Mouse (Mus musculus) CH12.LX (cell line): ENCODE measurements at regions not wholly inside any gene's neighbourhood (a gene's known extent, or its start where the extent isn't known, plus 50 kb on each side); places are given as distances from the start of the nearest gene placed in this dataset.

Experiments used
- DNase-seq: peaks from one replicate; pipeline ENCODE4 v3.0.0-alpha.2; 2013; ENCODE audit errors: extremely low read depth
- H3K27ac ChIP-seq: 2 replicates; pipeline ENCODE4 v1.5.1; 2012; ENCODE audit warnings: low read depth, mild to moderate bottlenecking, control low read depth, moderate library complexity; ENCODE audit not compliant: insufficient read depth
- H3K27me3 ChIP-seq: replicated peaks from 2 replicates; pipeline ENCODE3; 2012; ENCODE audit warnings: inconsistent platforms
- H3K36me3 ChIP-seq, 2 experiments: replicated peaks in 1 of 2; 2 replicates each; pipeline versions ENCODE3 to v1.6.1; 2012; ENCODE audit warnings: inconsistent platforms in 1 of 2, low read length in 1 of 2, mild to moderate bottlenecking in 1 of 2, mixed read lengths in 1 of 2, moderate library complexity in 1 of 2; ENCODE audit not compliant: control insufficient read depth in 1 of 2, insufficient read depth in 1 of 2
- H3K4me1 ChIP-seq, 2 experiments: 2 replicates each; pipeline ENCODE4 v1.6.1; 2012; ENCODE audit warnings: inconsistent platforms in 1 of 2, moderate library complexity in 1 of 2; ENCODE audit not compliant: insufficient read depth in 2 of 2, control insufficient read depth in 1 of 2
- H3K4me2 ChIP-seq: 2 replicates; pipeline ENCODE4 v1.6.1; 2012; ENCODE audit warnings: low read depth, mild to moderate bottlenecking, control low read depth; ENCODE audit not compliant: poor library complexity, insufficient read depth, severe bottlenecking
- H3K4me3 ChIP-seq, 3 experiments: fragments of 150-350 bp in 1 of 3; sonication (generic) in 1 of 3; replicated peaks in 1 of 3; 2 replicates each; pipeline versions ENCODE3 to v1.5.1; 2011 to 2012; ENCODE audit warnings: low read depth in 2 of 3, low read length in 2 of 3, mild to moderate bottlenecking in 2 of 3, moderate library complexity in 2 of 3, control low read depth in 1 of 3, improper control_type of control experiment in 1 of 3, inconsistent platforms in 1 of 3, mixed read lengths in 1 of 3; ENCODE audit not compliant: poor library complexity in 1 of 3
- H3K79me2 ChIP-seq: replicated peaks from 2 replicates; pipeline ENCODE4 v1.6.1; 2012; ENCODE audit warnings: mild to moderate bottlenecking, moderate library complexity; ENCODE audit not compliant: control insufficient read depth, poor library complexity, insufficient read depth, severe bottlenecking; ENCODE audit errors: extremely low read depth
- H3K9ac ChIP-seq: 2 replicates; pipeline ENCODE4 v1.6.1; 2012; ENCODE audit warnings: low read depth, mild to moderate bottlenecking, control low read depth, moderate library complexity; ENCODE audit not compliant: insufficient read depth
- H3K9me3 ChIP-seq: replicated peaks from 2 replicates; pipeline ENCODE3; 2012; ENCODE audit warnings: low read length, inconsistent platforms, mixed read lengths
- BHLHE40 ChIP-seq: IDR thresholded peaks from 2 replicates; pipeline ENCODE4 v1.6.1; 2011; ENCODE audit warnings: mild to moderate bottlenecking, low read depth, low read length, improper control_type of control experiment
- CHD2 ChIP-seq: IDR thresholded peaks from 2 replicates; pipeline ENCODE4 v1.6.1; 2011; ENCODE audit warnings: low read length, improper control_type of control experiment
- ELF1 ChIP-seq: IDR thresholded peaks from 2 replicates; pipeline ENCODE4 v1.6.1; 2014; ENCODE audit warnings: low read depth, mild to moderate bottlenecking, inconsistent platforms, low read length, improper control_type of control experiment
- EP300 ChIP-seq: IDR thresholded peaks from 2 replicates; pipeline ENCODE4 v1.6.1; 2011; ENCODE audit warnings: low read length, improper control_type of control experiment
- ETS1 ChIP-seq: conservative IDR thresholded peaks from 2 replicates; pipeline ENCODE4 v1.6.1; 2012; ENCODE audit warnings: low read depth, mild to moderate bottlenecking, inconsistent platforms, low read length, improper control_type of control experiment, moderate library complexity
- GABPA ChIP-seq: IDR thresholded peaks from 2 replicates; pipeline ENCODE4 v1.6.1; 2012; ENCODE audit warnings: low read depth, low read length, improper control_type of control experiment, inconsistent platforms; ENCODE audit not compliant: insufficient replicate concordance
- HCFC1 ChIP-seq: IDR thresholded peaks from 2 replicates; pipeline ENCODE4 v1.6.1; 2012; ENCODE audit warnings: low read depth, mild to moderate bottlenecking, inconsistent platforms, low read length, improper control_type of control experiment
- IRF4 ChIP-seq: IDR thresholded peaks from 2 replicates; pipeline ENCODE4 v1.6.1; 2014; ENCODE audit warnings: low read depth, mild to moderate bottlenecking, inconsistent platforms, low read length, improper control_type of control experiment
- KAT2A ChIP-seq: IDR thresholded peaks from 2 replicates; pipeline ENCODE4 v1.6.1; 2012; ENCODE audit warnings: low read length, improper control_type of control experiment, inconsistent platforms; ENCODE audit not compliant: insufficient replicate concordance
- MXI1 ChIP-seq: IDR thresholded peaks from 2 replicates; pipeline ENCODE4 v1.6.1; 2011; ENCODE audit warnings: mild to moderate bottlenecking, low read depth, low read length, improper control_type of control experiment
- MYC ChIP-seq: IDR thresholded peaks from 2 replicates; pipeline ENCODE4 v1.6.1; 2011; ENCODE audit warnings: low read depth, mild to moderate bottlenecking, improper control_type of control experiment, low read length
- NRF1 ChIP-seq: IDR thresholded peaks from 2 replicates; pipeline ENCODE4 v1.6.1; 2014; ENCODE audit warnings: low read depth, mild to moderate bottlenecking, inconsistent platforms, low read length, improper control_type of control experiment, moderate library complexity
- PAX5 ChIP-seq: IDR thresholded peaks from 2 replicates; pipeline ENCODE4 v1.6.1; 2012; ENCODE audit warnings: low read length, inconsistent platforms, mixed read lengths
- POLR2A ChIP-seq: IDR thresholded peaks from 2 replicates; pipeline ENCODE4 v1.6.1; 2011; ENCODE audit warnings: low read depth, mild to moderate bottlenecking, improper control_type of control experiment, low read length
- POLR2AphosphoS2 ChIP-seq: IDR thresholded peaks from 2 replicates; pipeline ENCODE4 v1.6.1; 2011; ENCODE audit warnings: low read depth, low read length, improper control_type of control experiment
- RAD21 ChIP-seq: IDR thresholded peaks from 2 replicates; pipeline ENCODE4 v1.6.1; 2011; ENCODE audit warnings: low read depth, mild to moderate bottlenecking, low read length, improper control_type of control experiment, moderate library complexity
- RCOR1 ChIP-seq: conservative IDR thresholded peaks from 2 replicates; pipeline ENCODE4 v1.6.1; 2012; ENCODE audit warnings: low read depth, mild to moderate bottlenecking, inconsistent platforms, low read length, improper control_type of control experiment
- SIN3A ChIP-seq: IDR thresholded peaks from 2 replicates; pipeline ENCODE4 v1.6.1; 2012; ENCODE audit warnings: low read length, improper control_type of control experiment, inconsistent platforms
- SMC3 ChIP-seq: IDR thresholded peaks from 2 replicates; pipeline ENCODE4 v1.6.1; 2011; ENCODE audit warnings: low read depth, low read length, improper control_type of control experiment
- TBP ChIP-seq: conservative IDR thresholded peaks from 2 replicates; pipeline ENCODE4 v1.6.1; 2011; ENCODE audit warnings: low read depth, low read length, improper control_type of control experiment
- UBTF ChIP-seq: IDR thresholded peaks from 2 replicates; pipeline ENCODE4 v1.6.1; 2012; ENCODE audit warnings: low read depth, mild to moderate bottlenecking, inconsistent platforms, low read length, improper control_type of control experiment, moderate library complexity
- USF1 ChIP-seq: IDR thresholded peaks from 2 replicates; pipeline ENCODE4 v1.6.1; 2014; ENCODE audit warnings: low read depth, mild to moderate bottlenecking, inconsistent platforms, low read length, improper control_type of control experiment
- ZKSCAN1 ChIP-seq: IDR thresholded peaks from 2 replicates; pipeline ENCODE4 v1.6.1; 2012; ENCODE audit warnings: low read depth, inconsistent platforms, low read length, improper control_type of control experiment, borderline replicate concordance
- ZMIZ1 ChIP-seq: IDR thresholded peaks from 2 replicates; pipeline ENCODE4 v1.6.1; 2012; ENCODE audit warnings: low read depth, mild to moderate bottlenecking, inconsistent platforms, low read length, improper control_type of control experiment
- dilution Hi-C: fragments of 300-500 bp; cut with MboI; formaldehyde crosslinking; loops from 2 replicates; pipeline ENCODE4 v1.14.3; 2020; ENCODE audit warnings: low sequenced_read_pairs; ENCODE audit not compliant: extremely low pct_unique_long_range_greater_than_20kb, extremely low pct_ligation_motif_present
- in situ Hi-C: fragments of 300-500 bp; cut with MboI; formaldehyde crosslinking; loops from 3 replicates; pipeline ENCODE4 v1.14.3; 2019; ENCODE audit warnings: low sequenced_read_pairs, low pct_ligation_motif_present, low pct_unique_long_range_greater_than_20kb, mixed read lengths

- H3K79me2 ChIP-seq = no peaks in the 10 kb centered on the region
- H3K9ac ChIP-seq = no peak overlapping the region
- H3K9me3 ChIP-seq = no peaks in the 10 kb centered on the region
- TF ChIP-seq TBP (no peak), POLR2A (no peak), ZKSCAN1 (no peak), ETS1 (no peak), SMC3 (no peak), MYC (no peak), RAD21 (no peak), PAX5 (no peak), EP300 (no peak), UBTF (no peak), SIN3A (no peak), GABPA (no peak), BHLHE40 (no peak), POLR2AphosphoS2 (no peak)
- DNase-seq = no peak
- H3K36me3 ChIP-seq = no peaks in the 10 kb centered on the region
- in situ Hi-C loops (no loop called here), dilution Hi-C loops (no loop called here)
- H3K4me3 ChIP-seq = no peak overlapping the region
- H3K27me3 ChIP-seq = no peaks in the 10 kb centered on the region
- peaks cover 0 to 8% of the 10 kb centered on the region in 2 experiments; a peak in 2 of 4 replicates for H3K4me1 ChIP-seq
- H3K27ac ChIP-seq = no peak overlapping the region
- no peak overlapping the region for H3K4me2 ChIP-seq
Observed at GRCm38 (mm10) chr1:71942145-71942544, 270.0 kb downstream of the Mreg start.

GRCm38 (mm10) chr1:71941688-71942087, 270.4 kb downstream of the Mreg start:
- no peaks in the 10 kb centered on the region for H3K27me3 ChIP-seq
- no peak for DNase-seq
- dilution Hi-C loops = no loop called here
- in situ Hi-C loops = no loop called here
- peaks cover 0 to 8% of the 10 kb centered on the region in 2 experiments; a peak in 2 of 4 replicates for H3K4me1 ChIP-seq
- no peak for TF ChIP-seq PAX5
- TF ChIP-seq TBP = no peak
- TF ChIP-seq NRF1 = no peak
- no peak for TF ChIP-seq ZMIZ1
- no peak for TF ChIP-seq POLR2A
- no peak for TF ChIP-seq HCFC1
- TF ChIP-seq KAT2A = no peak
- no peak for TF ChIP-seq RAD21
- no peak for TF ChIP-seq CHD2
- TF ChIP-seq POLR2AphosphoS2 = no peak
- TF ChIP-seq MXI1 = no peak
- TF ChIP-seq ETS1 = no peak
- TF ChIP-seq IRF4 = no peak
- no peak for TF ChIP-seq EP300
- TF ChIP-seq ZKSCAN1 = no peak
- no peak for TF ChIP-seq USF1
- TF ChIP-seq RCOR1 = no peak
- no peak for TF ChIP-seq SMC3
- TF ChIP-seq UBTF = no peak
- no peak for TF ChIP-seq ELF1
- TF ChIP-seq, all 38 proteins: peak for 0
- H3K9me3 ChIP-seq = no peaks in the 10 kb centered on the region
- no peak overlapping the region for H3K9ac ChIP-seq
- no peak overlapping the region for H3K4me2 ChIP-seq
- no peak overlapping the region for H3K27ac ChIP-seq
- H3K36me3 ChIP-seq = no peaks in the 10 kb centered on the region
- H3K4me3 ChIP-seq = no peak overlapping the region
- H3K79me2 ChIP-seq = no peaks in the 10 kb centered on the region
